Mouse (Mus musculus) hindbrain, embryonic 12.5 days (tissue): ENCODE results near the gene Pou2f2. TPM values are rescaled to one million over a fixed set of nuclear protein-coding genes. Genes with fewer than 3 reads are reported as not detected.
A peak's percentile ranks its signal among the peaks of the same experiment; 100 is the strongest.
"Not testable (repeated sequence)": the region's sequence is repeated elsewhere in the genome, so short reads cannot be mapped to it uniquely, and the experiment has no call there.

Experiments
- ATAC-seq: fragments of 200-750 bp; cut with Nextera tagmentation; 2 replicates; pipeline ENCODE4 v1.8.0; 2017; ENCODE audit warnings: moderate TSS enrichment; ENCODE audit not compliant: low FRiP score
- H3K27ac ChIP-seq: fragments of 300-500 bp; sonication (generic); 2 replicates; pipeline ENCODE4 v1.5.1; 2016; ENCODE audit warnings: mild to moderate bottlenecking
- H3K27me3 ChIP-seq: fragments of 300-500 bp; sonication (generic); 2 replicates; pipeline ENCODE4 v1.6.1; 2016; ENCODE audit warnings: mild to moderate bottlenecking
- H3K36me3 ChIP-seq: fragments of 300-500 bp; sonication (generic); 2 replicates; pipeline ENCODE4 v1.6.1; 2016; ENCODE audit warnings: mild to moderate bottlenecking
- H3K4me1 ChIP-seq: fragments of 300-500 bp; sonication (generic); 2 replicates; pipeline ENCODE4 v1.6.1; 2016
- H3K4me2 ChIP-seq: fragments of 300-500 bp; sonication (generic); replicated peaks from 2 replicates; pipeline ENCODE4 v1.6.1; 2016; ENCODE audit warnings: mild to moderate bottlenecking
- H3K4me3 ChIP-seq: fragments of 300-500 bp; sonication (generic); 2 replicates; pipeline ENCODE4 v1.5.1; 2016; ENCODE audit warnings: mild to moderate bottlenecking
- H3K9ac ChIP-seq: fragments of 300-500 bp; sonication (generic); 2 replicates; pipeline ENCODE4 v1.6.1; 2016; ENCODE audit warnings: mild to moderate bottlenecking, moderate library complexity
- H3K9me3 ChIP-seq: fragments of 300-500 bp; sonication (generic); replicated peaks from 2 replicates; pipeline ENCODE4 v1.6.1; 2016; ENCODE audit warnings: mild to moderate bottlenecking
- WGBS: fragments of 180-500 bp; shearing (Covaris S2); methylation state at CpG from one replicate; pipeline ENCODE4 v1.1.7; 2016; 5-methylcytosine and 5-hydroxymethylcytosine counted together
- polyA plus RNA-seq: library from polyadenylated mRNA; unstranded; fragments of >200 nt; fragmentation: Nextera tagmentation; extraction: Ambion mirVana; gene quantifications from 2 replicates; pipeline ENCODE4 v1.2.1, GENCODE M21; 2016

The Pou2f2 gene
- polyA plus RNA-seq, 1 experiment from 2014 or later: 38.6 TPM

DNA sequence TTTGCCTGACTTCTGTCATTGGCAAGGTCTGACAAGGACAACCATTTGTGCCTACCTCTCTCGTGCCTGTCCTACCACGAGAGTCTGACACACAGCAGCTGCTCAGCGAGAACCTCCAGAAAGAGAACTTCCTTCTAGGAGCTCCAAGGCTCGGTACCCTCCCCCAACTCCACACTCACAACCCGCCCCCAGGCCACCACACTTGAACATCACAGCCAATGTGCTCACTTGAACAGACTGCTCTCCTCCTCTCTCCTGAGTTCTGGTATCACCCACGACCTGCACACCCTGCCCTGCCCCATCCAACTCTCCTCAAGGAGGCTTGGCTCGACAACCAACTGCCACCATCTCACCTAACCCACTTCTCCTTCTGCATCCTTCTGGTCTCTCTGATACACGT, 115.6 kb downstream of the Pou2f2 start:
- Histone ChIP-seq H3K27ac (no peak overlapping the region), H3K9ac (no peak overlapping the region), H3K4me3 (no peak overlapping the region), H3K36me3 (peaks cover 88% of the 10 kb centered on the region), H3K4me2 (no peak overlapping the region), H3K9me3 (no peaks in the 10 kb centered on the region), H3K4me1 (peaks cover 11% of the 10 kb centered on the region), H3K27me3 (no peaks in the 10 kb centered on the region)
- 83% methylated on average over 8 of the region's 8 CpGs for WGBS
- ATAC-seq: no peak

DNA sequence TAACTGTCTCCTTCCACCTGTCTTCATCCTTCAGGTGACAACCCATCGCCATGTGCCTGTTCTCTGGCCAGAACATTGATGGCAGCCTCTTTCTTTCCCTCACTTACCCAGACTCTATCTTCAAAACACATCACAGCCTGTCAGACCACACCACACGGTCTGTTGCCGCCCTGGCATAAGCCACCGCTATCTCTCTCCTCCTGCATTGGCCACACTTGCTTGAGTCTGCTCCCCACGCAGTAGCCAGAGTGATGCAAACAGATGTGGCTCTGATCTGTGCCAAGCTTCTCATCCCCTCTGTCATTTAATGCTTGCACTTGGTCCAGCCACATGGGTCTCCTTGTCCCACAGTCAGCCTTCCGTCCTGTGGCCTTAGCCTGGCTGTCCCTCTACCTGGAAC, 116.2 kb downstream of the Pou2f2 start:
- WGBS: 95% methylated on average over 6 of the region's 6 CpGs
- H3K27ac ChIP-seq: no peak overlapping the region
- no peak overlapping the region for H3K4me2 ChIP-seq
- peaks cover 92% of the 10 kb centered on the region for H3K36me3 ChIP-seq
- peaks cover 6% of the 10 kb centered on the region for H3K4me1 ChIP-seq
- no peaks in the 10 kb centered on the region for H3K27me3 ChIP-seq
- no peaks in the 10 kb centered on the region for H3K9me3 ChIP-seq
- no peak overlapping the region for H3K9ac ChIP-seq
- ATAC-seq: no peak
- no peak overlapping the region for H3K4me3 ChIP-seq

DNA sequence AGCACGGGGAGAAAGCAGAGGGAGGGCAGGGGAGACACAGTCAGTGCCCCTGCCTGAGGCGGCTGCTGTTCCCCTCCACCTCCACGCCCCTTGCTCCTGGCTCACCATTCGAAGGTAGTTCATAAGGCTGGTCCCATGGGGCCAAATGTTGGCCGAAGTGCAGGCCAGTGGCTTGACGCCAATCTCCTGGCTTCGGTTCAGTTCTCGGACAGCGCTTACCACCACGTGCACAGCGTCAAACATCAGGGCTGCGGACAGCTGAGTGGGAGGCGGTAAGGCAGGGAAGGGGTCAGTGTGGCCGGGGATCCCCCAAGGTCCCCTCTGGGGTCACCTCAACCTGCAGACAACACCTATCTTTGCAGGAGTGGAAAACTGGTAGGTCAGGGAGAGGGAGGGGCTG, 120.7 kb downstream of the Pou2f2 start:
- ATAC-seq: peak; percentile 36; the same call in 1 of the 2 replicates
- H3K27ac ChIP-seq: no peak overlapping the region
- no peaks in the 10 kb centered on the region for H3K9me3 ChIP-seq
- no peak overlapping the region for H3K4me3 ChIP-seq
- no peak overlapping the region for H3K9ac ChIP-seq
- no peaks in the 10 kb centered on the region for H3K27me3 ChIP-seq
- peaks cover 95% of the 10 kb centered on the region for H3K36me3 ChIP-seq
- 92% methylated on average over 14 of the region's 14 CpGs for WGBS
- H3K4me2 ChIP-seq: no peak overlapping the region
- no peaks in the 10 kb centered on the region for H3K4me1 ChIP-seq

DNA sequence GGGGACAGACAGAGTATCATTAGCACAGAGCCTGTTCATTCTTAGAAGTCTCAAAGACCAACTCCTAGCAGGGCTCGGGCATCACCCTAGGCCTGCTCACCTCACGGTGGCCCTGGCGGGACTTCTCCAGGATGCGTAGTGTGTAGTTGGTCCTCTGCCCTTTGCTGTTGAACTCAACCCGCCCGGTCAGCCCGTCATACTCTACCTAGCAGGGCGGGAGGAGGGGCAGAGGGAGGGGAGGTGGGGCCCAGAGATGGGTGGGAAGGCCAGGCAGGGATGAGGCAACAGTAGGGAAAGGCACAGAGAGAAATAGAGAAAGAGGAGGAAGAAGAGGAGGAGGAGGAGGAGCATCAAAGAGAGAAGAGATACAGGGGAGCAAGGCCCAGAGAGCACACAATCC, 121.1 kb downstream of the Pou2f2 start:
- no peak for ATAC-seq
- no peak overlapping the region for H3K4me2 ChIP-seq
- peaks cover 95% of the 10 kb centered on the region for H3K36me3 ChIP-seq
- H3K27ac ChIP-seq: no peak overlapping the region
- H3K27me3 ChIP-seq: no peaks in the 10 kb centered on the region
- H3K9ac ChIP-seq: no peak overlapping the region
- no peak overlapping the region for H3K4me3 ChIP-seq
- H3K4me1 ChIP-seq: no peaks in the 10 kb centered on the region
- 94% methylated on average over 8 of the region's 8 CpGs for WGBS
- H3K9me3 ChIP-seq: no peaks in the 10 kb centered on the region

DNA sequence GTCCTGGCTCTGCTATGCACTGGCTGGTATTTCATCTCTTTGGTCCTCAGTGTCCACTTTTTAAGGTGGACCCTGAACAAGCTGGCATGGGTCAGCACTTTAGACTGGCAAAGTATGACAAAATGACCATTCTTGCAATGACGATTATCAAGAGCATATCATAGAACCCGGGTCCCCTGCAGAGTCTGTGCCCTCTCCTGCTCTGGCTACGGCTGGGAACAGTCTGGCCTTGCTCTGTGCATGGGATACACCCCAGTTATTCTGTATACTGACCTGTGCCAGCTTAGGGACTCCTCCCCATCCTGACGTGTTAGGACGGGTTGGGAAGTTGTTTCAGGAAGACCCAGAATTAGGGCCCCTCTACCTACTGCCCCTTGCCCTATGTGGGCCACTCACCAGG, 121.6 kb downstream of the Pou2f2 start:
- ATAC-seq: no peak
- H3K27ac ChIP-seq: no peak overlapping the region
- no peak overlapping the region for H3K4me3 ChIP-seq
- H3K36me3 ChIP-seq: peaks cover 95% of the 10 kb centered on the region
- H3K27me3 ChIP-seq: no peaks in the 10 kb centered on the region
- no peaks in the 10 kb centered on the region for H3K9me3 ChIP-seq
- H3K9ac ChIP-seq: no peak overlapping the region
- H3K4me1 ChIP-seq: no peaks in the 10 kb centered on the region
- 93% methylated on average over 5 of the region's 5 CpGs for WGBS
- no peak overlapping the region for H3K4me2 ChIP-seq

DNA sequence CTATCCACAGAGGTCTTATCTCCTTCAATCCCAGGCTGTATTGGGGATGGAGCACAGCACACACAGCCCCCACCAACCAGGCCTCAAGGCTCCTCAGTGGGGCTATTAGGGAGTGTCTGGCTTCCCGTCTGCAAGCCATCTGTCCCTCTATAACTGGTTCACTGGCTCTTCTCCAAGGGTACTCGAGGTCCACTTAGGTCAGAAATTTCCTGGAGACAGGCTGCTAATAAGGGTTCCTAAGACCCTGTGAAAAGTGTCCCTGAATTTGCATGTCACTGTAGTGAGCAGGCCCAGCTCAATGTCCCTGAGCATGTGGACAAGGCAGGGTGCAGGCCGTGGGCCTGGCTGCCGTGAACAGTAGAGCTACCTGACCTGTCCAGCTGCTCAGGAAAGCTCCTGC, 122.6 kb downstream of the Pou2f2 start:
- H3K36me3 ChIP-seq: peaks cover 93% of the 10 kb centered on the region
- 76% methylated on average over 4 of the region's 4 CpGs for WGBS
- H3K9ac ChIP-seq: no peak overlapping the region
- no peak overlapping the region for H3K4me2 ChIP-seq
- H3K9me3 ChIP-seq: no peaks in the 10 kb centered on the region
- ATAC-seq: no peak
- H3K4me1 ChIP-seq: no peaks in the 10 kb centered on the region
- no peak overlapping the region for H3K27ac ChIP-seq
- H3K27me3 ChIP-seq: no peaks in the 10 kb centered on the region
- no peak overlapping the region for H3K4me3 ChIP-seq

DNA sequence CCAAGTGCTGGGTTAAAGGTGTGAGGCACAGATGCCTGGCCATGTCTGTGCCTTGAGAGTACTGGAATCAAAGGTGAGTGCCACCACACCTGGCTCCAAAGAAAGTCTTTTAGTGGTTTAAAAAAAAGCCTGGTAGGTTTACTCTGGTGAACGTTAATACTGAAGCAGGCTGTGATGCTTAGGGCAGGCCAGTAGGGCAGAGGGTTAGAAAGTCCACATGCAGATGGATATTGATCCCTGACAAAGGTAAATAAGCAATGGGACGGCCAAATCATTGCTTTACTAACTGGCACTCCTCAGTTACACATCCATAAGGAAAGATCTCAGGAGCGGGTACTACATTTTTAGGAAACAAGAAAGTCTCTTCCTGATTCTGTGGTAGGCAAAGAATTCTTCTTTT, 126.9 kb downstream of the Pou2f2 start:
- H3K36me3 ChIP-seq: peaks cover 86% of the 10 kb centered on the region
- H3K4me2 ChIP-seq: no peak overlapping the region
- ATAC-seq: no peak
- H3K4me3 ChIP-seq: no peak overlapping the region
- no peaks in the 10 kb centered on the region for H3K9me3 ChIP-seq
- no peaks in the 10 kb centered on the region for H3K4me1 ChIP-seq
- no peak overlapping the region for H3K9ac ChIP-seq
- no peaks in the 10 kb centered on the region for H3K27me3 ChIP-seq
- no peak overlapping the region for H3K27ac ChIP-seq
- whole genome bisulfite sequencing: 83% methylated on average over 3 of the region's 3 CpGs

DNA sequence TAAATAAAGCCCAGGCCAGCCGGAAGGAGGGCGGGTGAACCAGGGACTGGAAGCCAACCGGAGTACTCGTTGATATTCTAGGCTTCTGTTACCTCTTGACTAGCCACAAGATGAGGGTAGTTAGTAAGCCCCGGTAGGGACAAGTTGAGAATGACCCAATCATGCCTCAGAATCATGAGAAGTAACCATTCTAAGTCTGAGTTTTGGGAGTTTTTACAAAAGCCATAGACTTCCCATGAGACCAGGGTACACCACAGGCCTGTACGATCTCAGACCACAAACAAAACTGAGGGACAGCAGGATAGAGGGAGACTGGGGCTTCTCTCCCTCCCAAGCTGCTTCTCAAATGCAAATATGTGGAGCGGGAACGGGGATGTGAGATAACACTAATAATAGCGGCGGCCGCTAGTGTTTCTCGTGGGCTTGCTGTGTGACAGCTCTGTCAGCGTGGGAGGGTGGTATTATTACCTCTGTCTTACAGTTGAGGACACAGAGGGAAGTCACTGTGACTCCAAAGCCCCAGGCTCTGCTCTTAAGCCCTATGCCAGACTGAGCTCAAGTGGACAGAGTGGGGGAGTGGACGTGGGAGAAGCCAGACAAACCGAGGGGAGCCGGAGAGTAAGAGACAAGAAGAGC, 130.1 kb downstream of the Pou2f2 start:
- H3K27me3 ChIP-seq: no peaks in the 10 kb centered on the region
- no peak for ATAC-seq
- no peak overlapping the region for H3K9ac ChIP-seq
- no peak overlapping the region for H3K4me2 ChIP-seq
- H3K4me3 ChIP-seq: no peak overlapping the region
- H3K27ac ChIP-seq: no peak overlapping the region
- H3K4me1 ChIP-seq: no peaks in the 10 kb centered on the region
- H3K9me3 ChIP-seq: no peaks in the 10 kb centered on the region
- 84% methylated on average over 16 of the region's 16 CpGs for WGBS
- H3K36me3 ChIP-seq: peaks cover 85% of the 10 kb centered on the region

DNA sequence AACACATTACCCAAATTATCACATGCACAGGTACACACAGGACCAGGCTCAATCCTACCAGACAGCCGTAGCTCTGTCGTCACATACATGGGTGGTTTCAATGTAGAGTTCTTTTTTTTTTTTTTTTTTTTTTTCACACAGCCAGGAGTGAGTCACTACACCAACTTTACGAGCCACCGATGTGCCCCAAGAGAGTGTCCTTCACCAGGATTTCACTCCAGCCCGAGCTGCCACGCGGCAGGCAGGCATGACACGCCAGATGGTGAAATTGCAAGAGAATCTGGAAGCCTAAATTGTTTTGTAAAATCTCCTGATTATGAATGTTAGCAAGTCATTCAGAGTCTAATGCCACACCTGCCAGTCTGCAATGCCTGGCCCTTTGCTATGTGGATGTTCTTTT, 132.2 kb downstream of the Pou2f2 start:
- Histone ChIP-seq H3K27ac (no peak overlapping the region), H3K4me3 (no peak overlapping the region), H3K9me3 (no peaks in the 10 kb centered on the region), H3K9ac (no peak overlapping the region), H3K4me2 (no peak overlapping the region), H3K36me3 (peaks cover 85% of the 10 kb centered on the region), H3K27me3 (no peaks in the 10 kb centered on the region), H3K4me1 (no peaks in the 10 kb centered on the region)
- 92% methylated on average over 8 of the region's 8 CpGs for WGBS
- ATAC-seq: no peak

DNA sequence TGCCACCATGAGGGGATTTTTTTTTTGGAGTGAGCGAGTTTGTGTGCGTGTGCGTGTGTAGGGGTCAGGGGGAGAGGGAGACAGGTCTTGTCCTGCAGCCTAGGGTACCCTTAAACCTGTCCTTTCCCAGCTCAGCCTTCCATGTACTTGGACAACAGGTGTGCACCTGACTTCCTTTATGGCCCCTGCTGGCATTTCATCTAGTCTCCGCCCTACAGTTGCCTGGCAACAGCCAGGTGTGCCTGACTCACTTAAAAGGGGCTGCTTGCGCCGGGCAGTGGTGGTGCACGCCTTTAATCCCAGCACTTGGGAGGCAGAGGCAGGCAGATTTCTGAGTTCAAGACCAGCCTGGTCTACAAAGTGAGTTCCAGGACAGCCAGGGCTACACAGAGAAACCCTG, 134.9 kb downstream of the Pou2f2 start:
- H3K27ac ChIP-seq, ATAC-seq, H3K27me3 ChIP-seq, H3K4me2 ChIP-seq, H3K4me3 ChIP-seq, H3K4me1 ChIP-seq, H3K9ac ChIP-seq, H3K9me3 ChIP-seq: not testable (repeated sequence)
- 96% methylated on average over 7 of the region's 7 CpGs for WGBS
- peaks cover 92% of the 10 kb centered on the region for H3K36me3 ChIP-seq

DNA sequence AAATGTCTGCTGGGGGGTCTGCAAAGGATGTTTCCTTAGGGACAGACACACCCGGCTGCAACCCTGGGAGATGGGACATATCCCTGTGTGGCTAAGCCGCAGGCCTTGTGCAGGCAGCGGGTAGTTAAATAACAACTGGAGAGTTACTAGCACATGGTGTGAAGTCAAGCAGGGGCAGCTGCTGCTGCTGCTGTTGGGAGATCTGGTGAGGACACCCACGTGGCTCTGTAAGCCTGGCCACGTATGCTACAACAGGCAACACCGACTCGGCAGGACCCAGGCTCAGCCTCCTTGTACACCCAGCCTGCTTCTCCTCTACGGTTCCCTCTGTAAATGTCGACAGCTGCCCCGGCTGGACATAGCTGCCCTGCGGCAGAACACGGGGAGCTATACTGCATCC, 137.6 kb downstream of the Pou2f2 start:
- Histone ChIP-seq H3K27ac (no peak overlapping the region), H3K4me1 (no peaks in the 10 kb centered on the region), H3K9me3 (no peaks in the 10 kb centered on the region), H3K4me2 (no peak overlapping the region), H3K4me3 (no peak overlapping the region), H3K27me3 (no peaks in the 10 kb centered on the region), H3K36me3 (peaks cover 91% of the 10 kb centered on the region), H3K9ac (no peak overlapping the region)
- no peak for ATAC-seq
- 89% methylated on average over 12 of the region's 12 CpGs for WGBS
